Mouse (Mus musculus): ENCODE results near the gene Dmrtc1a. TPM values are rescaled to one million over a fixed set of nuclear protein-coding genes. Genes with fewer than 3 reads are reported as not detected.

The Dmrtc1a gene
- polyA plus RNA-seq (2012; rRNA removed) = 0.19 and 0.36 TPM in 2 replicates

DNA sequence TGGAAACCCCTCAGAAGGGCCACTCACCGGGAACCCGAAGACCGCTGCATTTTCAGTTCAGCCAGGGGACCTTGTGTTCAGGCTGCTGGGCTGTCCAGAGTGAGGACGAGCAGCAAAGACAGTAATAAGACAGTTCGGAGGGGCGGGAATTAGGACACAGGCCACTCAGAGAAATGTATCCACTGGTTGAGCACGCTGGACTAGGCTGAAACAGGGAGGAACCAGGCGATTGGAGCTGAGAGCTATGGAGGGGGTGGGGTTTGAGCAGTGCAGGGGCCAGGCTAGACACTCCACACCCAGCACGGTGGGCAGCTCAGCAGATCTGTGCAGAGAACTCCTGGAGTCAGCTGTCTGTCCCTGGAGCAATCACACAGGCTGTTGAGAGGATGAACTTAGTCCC lies at the start of gene Dmrtc1a, which contains the start of gene 1700011M02Rik:
TSS of gene Dmrtc1a (minus strand) at position 101 of the 400 bp plus-strand sequence.
TSS of gene 1700011M02Rik (plus strand) at position 319 of the 400 bp plus-strand sequence.

GRCm38 (mm10) chrX:102928072-102928471 lies 19.6 kb upstream of the Dmrtc1a start, which contains the start of gene 1700018G05Rik:
TSS of gene 1700018G05Rik (plus strand) at chrX:102928372.

GRCm38 (mm10) chrX:102867871-102868270 lies 40.6 kb downstream of the Dmrtc1a start, which contains the start of gene 1700031F05Rik:
TSS of gene 1700031F05Rik (minus strand) at chrX:102867971.

DNA sequence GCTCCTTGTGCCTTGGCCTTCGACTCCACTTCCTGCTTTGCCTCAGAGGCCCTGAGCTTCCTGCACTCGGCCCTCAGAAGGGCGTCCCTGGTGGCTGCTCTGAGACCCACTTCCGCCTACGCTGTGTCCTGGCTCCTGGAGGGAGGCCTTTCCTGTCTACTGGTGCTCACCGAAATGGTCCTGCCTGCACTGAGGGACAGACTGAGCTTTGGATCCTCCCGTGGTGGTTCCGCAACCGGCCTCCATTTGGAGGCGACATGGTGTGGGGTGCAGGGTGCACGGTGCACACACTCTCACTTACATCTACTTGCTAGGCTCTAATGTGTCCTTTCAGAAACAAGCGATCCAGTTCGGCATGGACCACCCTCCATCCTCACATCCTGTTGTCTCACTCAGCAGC lies 54.0 kb downstream of the Dmrtc1a start, which contains the start of gene Dmrtc1c2:
TSS of gene Dmrtc1c2 (minus strand) at position 101 of the 400 bp plus-strand sequence.

Other genes with a start within 250 kb of the Dmrtc1a start
- not detected in 2 replicates for gene Gm3880, start 221.7 kb downstream of the Dmrtc1a start, polyA plus RNA-seq (2012; rRNA removed)
- gene Gm9112, start 201.1 kb downstream of the Dmrtc1a start, polyA plus RNA-seq (2012; rRNA removed) = 0.21 TPM in 1 of 2 replicates, not detected in the other
- gene Dmrtc1b, start 200.8 kb downstream of the Dmrtc1a start, polyA plus RNA-seq (2012; rRNA removed) = not detected in 2 replicates
- gene Dmrtc1c1, start 105.7 kb downstream of the Dmrtc1a start, polyA plus RNA-seq (2012; rRNA removed) = not detected in 2 replicates
- gene Dmrtc1c2, start 54.1 kb downstream of the Dmrtc1a start, polyA plus RNA-seq (2012; rRNA removed) = 0.06 TPM in 1 of 2 replicates, not detected in the other
- gene 1700031F05Rik, start 40.7 kb downstream of the Dmrtc1a start, polyA plus RNA-seq (2012; rRNA removed) = 0.04 TPM in 1 of 2 replicates, not detected in the other
- gene 1700011M02Rik, start 218 bp upstream of the Dmrtc1a start, polyA plus RNA-seq (2012; rRNA removed) = not detected in 2 replicates
- not detected in 2 replicates for gene 1700018G05Rik, start 19.7 kb upstream of the Dmrtc1a start, polyA plus RNA-seq (2012; rRNA removed)

Data from central nervous system, embryonic 11.5 days (tissue).